Mouse (Mus musculus) embryonic facial prominence, embryonic 10.5 days (tissue): ENCODE results near the gene Atp4b. TPM values are rescaled to one million over a fixed set of nuclear protein-coding genes. Genes with fewer than 3 reads are reported as not detected.

ENCODE experiments used
- DNase-seq: peaks from one replicate; pipeline ENCODE4 v3.0.0-alpha.2; 2017; ENCODE audit warnings: low spot score
- H3K27ac ChIP-seq: fragments of 300-500 bp; sonication (generic); replicated peaks from 2 replicates; pipeline ENCODE4 v1.5.1; 2016; ENCODE audit warnings: mild to moderate bottlenecking
- H3K27me3 ChIP-seq: fragments of 300-500 bp; sonication (generic); replicated peaks from 2 replicates; pipeline ENCODE4 v1.6.1; 2016; ENCODE audit warnings: low read depth, mild to moderate bottlenecking; ENCODE audit not compliant: poor library complexity, severe bottlenecking
- H3K36me3 ChIP-seq: fragments of 300-500 bp; sonication (generic); replicated peaks from 2 replicates; pipeline ENCODE4 v1.6.1; 2016; ENCODE audit warnings: mild to moderate bottlenecking, moderate library complexity
- H3K4me1 ChIP-seq: fragments of 300-500 bp; sonication (generic); 2 replicates; pipeline ENCODE4 v1.6.1; 2016
- H3K4me3 ChIP-seq: fragments of 300-500 bp; sonication (generic); 2 replicates; pipeline ENCODE4 v1.5.1; 2016; ENCODE audit warnings: mild to moderate bottlenecking, moderate library complexity
- H3K9me3 ChIP-seq: fragments of 300-500 bp; sonication (generic); 2 replicates; pipeline ENCODE4 v1.6.1; 2016; ENCODE audit warnings: mild to moderate bottlenecking
- WGBS: fragments of 180-500 bp; shearing (Covaris S2); methylation state at CpG from one replicate; pipeline ENCODE4 v1.1.7; 2016; 5-methylcytosine and 5-hydroxymethylcytosine counted together
- polyA plus RNA-seq: library from polyadenylated mRNA; unstranded; fragments of >200 nt; fragmentation: Nextera tagmentation; extraction: Ambion mirVana; gene quantifications from 2 replicates; pipeline ENCODE4 v1.2.1, GENCODE M21; 2016

The Atp4b gene
- polyA plus RNA-seq, 1 experiment from 2014 or later: not detected

DNA sequence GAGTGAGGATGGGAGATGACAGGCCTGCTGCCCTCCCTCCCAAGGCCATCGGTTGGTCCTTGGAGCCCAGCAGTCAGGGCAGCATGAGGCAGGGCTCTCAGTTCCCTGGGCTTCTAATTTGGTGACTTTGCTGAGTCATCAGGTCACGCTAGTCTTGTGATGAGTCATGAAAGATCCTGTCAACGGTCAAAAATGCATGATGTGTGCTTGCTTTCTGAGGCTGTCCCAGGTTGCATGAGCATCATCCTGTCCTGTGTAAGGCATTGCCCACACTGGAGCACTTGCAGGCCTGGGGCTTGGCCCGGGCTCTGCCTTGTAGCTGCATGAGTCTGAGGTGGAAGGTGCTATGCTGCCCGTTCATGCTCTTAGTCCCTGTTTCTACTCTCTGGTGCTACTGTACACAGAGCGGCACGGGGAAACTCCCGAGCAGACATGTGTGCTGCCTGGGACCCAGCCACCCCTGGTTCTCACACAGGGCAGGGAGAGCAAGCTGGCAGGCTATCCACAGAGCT, 23.4 kb downstream of the Atp4b start:
- Histone ChIP-seq H3K36me3 (peaks cover 97% of the 10 kb centered on the region), H3K4me1 (no peaks in the 10 kb centered on the region), H3K4me3 (no peak overlapping the region), H3K27ac (no peak overlapping the region), H3K27me3 (no peaks in the 10 kb centered on the region), H3K9me3 (no peaks in the 10 kb centered on the region)
- DNase-seq: no peak
- WGBS: 94% methylated on average over 8 of the region's 8 CpGs

DNA sequence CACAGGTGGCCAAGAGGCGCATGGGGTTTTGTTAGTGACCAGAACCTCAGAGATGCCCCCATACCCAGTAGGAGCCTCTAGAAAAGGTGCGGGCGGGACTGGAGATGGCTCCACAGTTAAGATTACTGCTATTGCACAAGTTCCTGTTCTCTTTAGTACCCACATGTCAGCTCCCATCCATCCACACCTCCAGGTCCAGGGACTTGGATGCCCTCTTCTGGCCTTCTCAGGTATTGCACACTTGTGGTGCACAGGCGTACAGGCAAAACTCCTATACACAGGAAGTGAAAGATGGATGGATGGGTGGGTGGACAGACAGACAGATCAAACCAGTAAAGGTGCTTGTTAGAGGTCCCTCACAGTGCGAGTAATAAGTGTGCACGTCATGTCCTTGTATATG, 34.8 kb downstream of the Atp4b start:
- H3K4me3 ChIP-seq: no peak overlapping the region
- no peaks in the 10 kb centered on the region for H3K27me3 ChIP-seq
- H3K36me3 ChIP-seq: peaks cover 100% of the 10 kb centered on the region
- WGBS: 95% methylated on average over 6 of the region's 6 CpGs
- H3K4me1 ChIP-seq: no peaks in the 10 kb centered on the region
- peak; percentile 21 for DNase-seq
- H3K27ac ChIP-seq: no peak overlapping the region
- peaks cover 7% of the 10 kb centered on the region; the same call in 1 of the 2 replicates for H3K9me3 ChIP-seq

DNA sequence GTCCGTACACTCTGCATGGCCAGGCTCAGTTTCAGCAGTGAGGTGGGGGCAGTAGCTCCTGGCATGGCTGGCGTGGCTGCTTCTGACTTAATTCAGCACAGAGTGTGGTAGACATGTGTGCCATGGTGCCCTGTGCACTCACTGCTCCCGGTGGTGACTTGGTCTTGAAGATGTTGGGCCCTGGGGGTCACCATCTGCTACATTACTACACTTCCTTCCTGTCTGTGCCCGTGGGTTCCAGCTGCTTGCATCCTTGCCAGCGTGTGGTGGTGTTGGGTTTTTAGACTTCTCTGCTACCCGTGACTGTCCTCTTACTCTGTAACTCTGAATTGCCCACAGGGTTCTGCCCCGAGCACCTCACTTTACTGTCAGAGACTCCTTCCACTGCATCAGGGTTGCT, 36.4 kb downstream of the Atp4b start:
- peaks cover 7% of the 10 kb centered on the region; the same call in 1 of the 2 replicates for H3K9me3 ChIP-seq
- H3K27me3 ChIP-seq: no peaks in the 10 kb centered on the region
- H3K4me3 ChIP-seq: no peak overlapping the region
- 94% methylated on average over 7 of the region's 7 CpGs for WGBS
- peaks cover 100% of the 10 kb centered on the region for H3K36me3 ChIP-seq
- no peaks in the 10 kb centered on the region for H3K4me1 ChIP-seq
- H3K27ac ChIP-seq: no peak overlapping the region
- DNase-seq: no peak

DNA sequence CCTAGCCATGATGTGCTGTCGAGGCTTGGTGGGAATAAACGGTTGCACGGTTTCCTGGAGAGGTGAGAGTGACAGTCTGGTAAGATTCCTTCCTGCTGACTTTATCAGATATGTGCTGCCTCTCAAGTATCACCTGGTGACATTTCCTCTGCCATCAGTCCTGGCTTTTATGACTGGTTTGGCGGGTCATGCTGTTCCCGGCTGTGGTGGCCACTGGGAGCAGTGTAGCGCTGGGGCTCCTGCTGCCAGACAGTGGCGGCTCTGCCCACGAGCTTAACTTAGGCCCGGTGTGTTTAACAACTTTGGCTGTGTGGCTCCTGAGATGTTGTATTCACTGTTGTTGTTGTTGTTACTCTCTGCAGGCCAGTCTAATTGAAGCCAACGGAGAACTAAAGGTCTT, 39.9 kb downstream of the Atp4b start:
- WGBS: 91% methylated on average over 10 of the region's 10 CpGs
- H3K27me3 ChIP-seq: no peaks in the 10 kb centered on the region
- peaks cover 100% of the 10 kb centered on the region for H3K36me3 ChIP-seq
- no peak for DNase-seq
- H3K27ac ChIP-seq: no peak overlapping the region
- no peak overlapping the region for H3K4me3 ChIP-seq
- no peaks in the 10 kb centered on the region for H3K4me1 ChIP-seq
- peaks cover 4% of the 10 kb centered on the region; the same call in 1 of the 2 replicates for H3K9me3 ChIP-seq

DNA sequence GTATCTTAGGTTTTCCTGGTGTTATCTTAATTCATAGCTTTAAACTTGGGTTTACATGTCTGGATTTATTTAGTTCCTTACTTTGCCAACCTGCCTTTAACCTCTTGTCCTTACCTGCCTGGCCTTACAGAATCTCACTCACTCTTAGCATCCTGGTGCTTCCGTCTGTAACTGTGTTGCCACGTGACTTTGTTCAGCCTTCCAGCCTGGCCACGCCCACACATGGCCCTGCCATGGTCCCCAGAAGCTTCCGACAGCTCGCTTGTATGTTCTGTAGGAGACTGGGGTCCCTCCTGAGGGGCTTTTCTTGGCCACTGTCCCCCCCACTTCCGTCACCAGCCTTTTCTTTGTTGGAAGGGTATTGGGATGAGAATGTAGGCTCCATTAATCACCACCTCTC, 40.4 kb downstream of the Atp4b start:
- Histone ChIP-seq H3K4me1 (no peaks in the 10 kb centered on the region), H3K27ac (no peak overlapping the region), H3K4me3 (no peak overlapping the region), H3K27me3 (no peaks in the 10 kb centered on the region), H3K9me3 (no peaks in the 10 kb centered on the region), H3K36me3 (peaks cover 100% of the 10 kb centered on the region)
- no peak for DNase-seq
- WGBS: 90% methylated on average over 6 of the region's 6 CpGs

DNA sequence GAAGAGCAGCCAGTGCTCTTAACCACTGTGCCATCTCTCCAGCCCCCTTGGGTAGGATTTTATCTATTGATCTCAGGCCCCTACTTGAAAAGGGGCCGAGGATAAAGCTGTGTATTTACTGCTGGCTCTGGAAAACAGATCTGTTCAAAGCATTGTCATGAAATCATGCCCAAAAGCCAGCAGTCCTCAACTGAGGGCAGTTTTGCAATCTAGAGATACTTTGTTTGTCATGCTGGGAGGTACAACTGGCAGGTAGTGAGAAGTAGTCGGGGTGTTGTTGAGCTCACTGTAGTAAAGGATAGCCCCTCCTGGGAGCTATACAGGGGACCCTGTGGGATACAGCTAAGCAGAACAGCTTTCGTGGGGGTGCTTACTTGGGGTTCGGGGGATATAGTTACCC, 42.7 kb downstream of the Atp4b start:
- no peak overlapping the region for H3K4me3 ChIP-seq
- DNase-seq: no peak
- H3K4me1 ChIP-seq: no peaks in the 10 kb centered on the region
- peaks cover 100% of the 10 kb centered on the region for H3K36me3 ChIP-seq
- WGBS: 87% methylated on average over 4 of the region's 4 CpGs
- H3K27me3 ChIP-seq: no peaks in the 10 kb centered on the region
- H3K9me3 ChIP-seq: no peaks in the 10 kb centered on the region
- H3K27ac ChIP-seq: no peak overlapping the region

DNA sequence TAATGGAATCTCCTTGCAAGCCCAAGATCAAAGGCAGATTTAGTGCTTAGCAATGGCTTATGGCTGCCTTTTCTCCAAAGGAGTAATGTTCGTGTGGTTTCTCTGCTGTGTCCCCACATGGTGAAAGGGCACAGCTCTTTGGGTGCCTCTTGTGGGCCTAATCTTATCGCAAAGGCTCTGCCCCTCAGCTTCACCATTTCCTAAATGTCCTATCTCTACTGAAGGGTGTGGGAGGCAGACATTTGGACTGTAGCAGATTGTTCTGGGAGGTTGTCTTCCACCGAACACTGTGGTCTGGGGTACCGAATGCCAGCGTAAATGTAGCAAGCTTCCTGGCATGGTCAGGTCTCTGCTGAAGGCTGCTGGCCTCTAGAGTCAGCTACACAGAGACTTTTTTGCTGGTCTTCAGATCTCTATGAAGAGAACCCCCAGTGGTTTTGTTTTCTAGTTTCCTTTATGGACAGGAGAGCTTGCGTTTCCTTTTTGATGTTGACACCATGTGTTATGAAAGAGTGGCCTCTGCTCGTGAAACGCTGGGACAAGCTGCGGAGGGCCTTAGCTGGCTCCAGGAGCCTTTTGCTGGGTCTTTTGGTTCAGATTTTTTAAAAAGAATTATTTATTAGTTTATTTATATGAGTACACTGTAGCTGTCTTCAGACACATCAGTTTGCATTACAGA, 43.3 kb downstream of the Atp4b start:
- Histone ChIP-seq H3K4me3 (no peak overlapping the region), H3K4me1 (no peaks in the 10 kb centered on the region), H3K27me3 (no peaks in the 10 kb centered on the region), H3K9me3 (no peaks in the 10 kb centered on the region), H3K27ac (no peak overlapping the region), H3K36me3 (peaks cover 100% of the 10 kb centered on the region)
- no peak for DNase-seq
- WGBS: 91% methylated on average over 9 of the region's 9 CpGs

DNA sequence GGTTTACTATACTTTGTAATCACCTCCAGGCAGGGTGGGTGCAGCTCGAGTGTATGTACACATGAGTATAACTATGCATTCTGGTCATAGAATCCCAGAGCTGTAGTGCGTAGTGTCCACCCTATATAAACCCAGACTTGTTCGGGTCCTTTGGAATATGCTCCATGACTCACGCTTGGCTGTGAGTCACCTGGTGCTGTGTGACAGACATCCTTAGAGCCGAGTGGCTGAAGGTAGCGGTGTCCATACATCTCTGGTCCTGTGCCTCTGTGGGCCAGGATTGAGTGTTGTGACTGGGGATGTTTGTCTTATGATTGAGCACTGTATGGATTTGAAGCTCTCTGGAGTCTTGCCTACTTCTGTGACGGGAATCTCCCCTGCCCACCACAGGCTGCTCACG, 44.0 kb downstream of the Atp4b start:
- no peak for DNase-seq
- H3K27me3 ChIP-seq: no peaks in the 10 kb centered on the region
- H3K36me3 ChIP-seq: peaks cover 100% of the 10 kb centered on the region
- no peak overlapping the region for H3K4me3 ChIP-seq
- H3K9me3 ChIP-seq: no peaks in the 10 kb centered on the region
- no peak overlapping the region for H3K27ac ChIP-seq
- H3K4me1 ChIP-seq: no peaks in the 10 kb centered on the region
- WGBS: 91% methylated on average over 8 of the region's 8 CpGs

DNA sequence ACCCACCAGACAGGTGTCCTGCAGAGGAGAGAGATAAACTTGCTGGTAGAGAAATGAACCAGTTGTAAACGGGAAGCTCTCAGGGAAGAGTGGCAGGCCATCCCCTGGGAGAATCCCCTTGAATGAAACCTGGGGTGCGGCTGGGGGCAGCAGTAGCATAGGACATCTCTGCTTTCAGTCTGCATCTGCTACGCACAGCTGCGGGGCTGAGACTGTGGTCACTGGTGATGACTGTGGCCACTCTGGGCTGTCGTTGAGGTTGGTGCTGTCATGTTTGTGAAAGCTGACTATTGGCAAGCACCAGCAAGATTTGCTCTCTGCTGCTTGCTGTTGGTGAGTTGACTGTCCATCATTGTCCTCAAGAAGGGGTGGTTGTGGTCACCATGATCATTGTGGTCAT, 45.0 kb downstream of the Atp4b start:
- Histone ChIP-seq H3K4me3 (no peak overlapping the region), H3K27ac (no peak overlapping the region), H3K9me3 (no peaks in the 10 kb centered on the region), H3K36me3 (peaks cover 100% of the 10 kb centered on the region), H3K4me1 (no peaks in the 10 kb centered on the region), H3K27me3 (no peaks in the 10 kb centered on the region)
- WGBS: 90% methylated on average over 5 of the region's 5 CpGs
- no peak for DNase-seq

DNA sequence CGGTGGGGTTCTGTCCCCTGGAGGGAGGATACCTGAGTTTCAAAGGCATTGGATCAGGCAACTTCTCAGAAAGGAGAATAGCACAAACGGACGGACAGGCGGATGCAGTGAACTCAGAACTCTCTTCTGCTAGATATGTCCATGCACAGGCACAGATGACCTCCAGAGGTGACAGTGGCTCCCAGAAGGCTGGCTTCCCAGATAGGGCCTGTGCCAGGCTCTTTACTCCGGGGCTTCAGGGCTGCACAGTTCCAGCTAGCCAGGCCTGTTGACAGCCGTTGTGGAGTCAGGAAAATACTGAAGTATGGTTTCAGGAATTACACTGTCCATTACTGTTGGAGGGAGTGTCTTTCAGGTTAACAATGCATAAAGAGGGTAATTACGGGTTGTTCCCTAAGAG, 46.6 kb downstream of the Atp4b start:
- Histone ChIP-seq H3K4me3 (no peak overlapping the region), H3K9me3 (no peaks in the 10 kb centered on the region), H3K4me1 (no peaks in the 10 kb centered on the region), H3K27ac (no peak overlapping the region), H3K36me3 (peaks cover 100% of the 10 kb centered on the region), H3K27me3 (no peaks in the 10 kb centered on the region)
- no peak for DNase-seq
- WGBS: 94% methylated on average over 7 of the region's 7 CpGs

DNA sequence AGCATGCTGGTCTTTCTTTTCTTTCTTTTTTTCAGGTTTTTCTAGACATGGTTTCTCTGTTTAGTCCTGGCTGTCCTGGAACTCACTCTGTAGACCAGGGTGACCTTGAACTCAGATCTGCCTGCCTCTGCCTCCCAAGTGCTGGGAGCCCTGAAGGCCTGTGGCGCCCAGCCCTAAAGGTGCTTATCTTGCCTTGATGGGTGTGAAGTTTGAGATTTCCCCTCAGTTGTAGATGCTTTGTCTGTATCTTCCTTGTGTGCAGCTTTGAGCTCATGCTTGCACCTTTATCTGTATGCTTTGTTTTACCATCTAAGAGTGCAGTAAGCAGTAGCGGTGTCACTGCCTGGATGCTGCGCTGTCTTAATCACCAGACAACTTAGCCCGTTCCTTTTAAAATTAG, 53.5 kb downstream of the Atp4b start:
- DNase-seq: no peak
- H3K27me3 ChIP-seq: no peaks in the 10 kb centered on the region
- H3K4me1 ChIP-seq: peaks cover 19% of the 10 kb centered on the region
- no peak overlapping the region for H3K4me3 ChIP-seq
- H3K27ac ChIP-seq: no peak overlapping the region
- no peaks in the 10 kb centered on the region for H3K9me3 ChIP-seq
- WGBS: 94% methylated on average over 4 of the region's 4 CpGs
- H3K36me3 ChIP-seq: peaks cover 81% of the 10 kb centered on the region

DNA sequence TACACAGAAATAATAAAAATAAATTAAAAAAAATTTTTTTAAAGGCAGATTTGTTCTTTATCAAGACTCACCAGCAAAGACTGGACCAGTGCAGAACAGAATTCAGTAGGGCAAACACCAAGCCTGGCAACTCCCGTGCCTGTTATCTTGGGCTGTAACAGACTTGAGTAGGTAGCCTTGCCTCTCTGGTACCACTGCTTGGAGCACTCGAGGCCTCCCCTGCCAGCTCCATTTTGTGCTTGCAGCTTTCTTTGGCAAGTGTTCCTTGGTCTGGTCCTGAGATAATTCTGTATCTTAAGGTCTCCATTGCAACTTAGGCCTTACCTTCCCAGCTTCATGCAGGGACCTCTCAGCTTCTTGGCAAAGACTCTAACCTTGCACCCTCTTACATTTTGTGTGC, 54.3 kb downstream of the Atp4b start:
- Histone ChIP-seq H3K36me3 (peaks cover 73% of the 10 kb centered on the region), H3K4me1 (peaks cover 26% of the 10 kb centered on the region), H3K9me3 (no peaks in the 10 kb centered on the region), H3K27me3 (no peaks in the 10 kb centered on the region), H3K27ac (no peak overlapping the region), H3K4me3 (no peak overlapping the region)
- WGBS: 89% methylated on average over 2 of the region's 2 CpGs
- DNase-seq: no peak

DNA sequence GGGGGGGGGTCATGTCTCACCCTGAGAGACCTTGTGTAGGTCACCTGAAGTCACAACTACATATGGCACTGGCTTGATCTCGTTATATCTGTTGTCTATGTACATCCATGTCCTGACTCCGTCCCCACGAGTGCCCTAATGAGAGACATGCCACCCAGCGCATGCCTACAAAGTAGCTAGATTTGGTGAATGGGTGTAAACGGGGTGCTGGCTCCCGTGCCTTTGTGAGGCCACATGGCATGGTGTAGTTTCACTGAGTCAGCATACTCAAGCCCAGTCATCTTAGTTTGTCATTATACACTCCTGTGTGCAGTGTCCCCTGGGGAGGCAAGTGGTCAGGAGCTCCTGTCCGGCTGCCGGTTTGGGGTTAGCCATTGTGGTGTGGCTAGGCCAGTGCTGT, 56.0 kb downstream of the Atp4b start:
- DNase-seq: no peak
- H3K27ac ChIP-seq: no peak overlapping the region
- H3K4me1 ChIP-seq: peaks cover 26% of the 10 kb centered on the region
- H3K36me3 ChIP-seq: peaks cover 56% of the 10 kb centered on the region
- no peaks in the 10 kb centered on the region for H3K9me3 ChIP-seq
- no peaks in the 10 kb centered on the region for H3K27me3 ChIP-seq
- 84% methylated on average over 8 of the region's 8 CpGs for WGBS
- peak overlapping the region; percentile 97 for H3K4me3 ChIP-seq
